Mouse (Mus musculus) left cerebral cortex, postnatal 10 days (tissue): ENCODE results near the gene Masp1. TPM values are rescaled to one million over a fixed set of nuclear protein-coding genes. Genes with fewer than 3 reads are reported as not detected.

Source experiments
- DNase-seq, 2 experiments: peaks; one replicate each; pipeline ENCODE4 v3.0.0; 2021 to 2022; ENCODE audit warnings: low spot score in 2 of 2, mixed read lengths in 1 of 2; ENCODE audit errors: extremely low spot score in 1 of 2
- intact Hi-C: fragments of 180-260 bp; cut with DNase I; formaldehyde crosslinking; loops from one replicate; pipeline ENCODE4 v1.15.1; 2025
- total RNA-seq, 2 experiments: library from RNA; stranded (reverse); gene quantifications; 2 replicates each; pipeline ENCODE4 v1.2.3; 2021

Masp1 gene
- total RNA-seq, 2 experiments from 2014 or later, result 19.8 to 20.9 TPM

DNA sequence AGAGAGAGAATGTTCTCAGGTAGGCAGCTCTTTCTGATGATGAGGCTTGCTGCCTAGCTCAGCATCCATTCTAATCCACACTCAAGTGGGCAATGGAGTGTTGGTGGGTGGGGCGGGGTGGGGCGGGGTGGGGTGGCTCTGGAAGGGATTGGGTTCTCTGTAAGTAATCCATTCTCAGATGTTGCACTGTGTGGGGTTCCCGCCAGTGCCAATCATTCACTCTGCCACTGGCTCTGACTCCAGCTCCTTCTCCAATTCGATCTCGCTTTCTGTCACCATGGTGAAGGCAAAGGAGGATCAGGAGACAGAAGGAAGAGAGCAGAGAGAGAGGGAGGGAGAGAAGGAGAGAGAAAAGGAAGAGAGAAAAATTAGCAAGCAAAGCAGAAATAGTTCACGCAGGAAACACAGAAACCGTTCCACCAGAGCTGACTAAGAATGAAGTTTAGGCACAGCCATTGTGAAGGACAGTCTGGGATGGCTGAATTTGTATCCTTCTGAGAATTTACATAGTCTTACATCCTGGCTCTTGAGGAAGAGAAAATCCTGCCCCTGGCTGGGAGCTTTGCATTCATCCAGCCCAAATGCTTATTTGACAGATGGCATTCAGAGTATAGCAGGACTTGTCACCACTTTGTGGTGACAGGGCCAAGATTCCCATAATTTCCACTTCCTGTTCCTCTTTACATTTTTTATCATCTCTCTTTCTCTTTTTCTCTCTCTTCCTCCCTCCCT lies 40.6 kb downstream of the Masp1 start:
- intact Hi-C loops, result no loop called here
- no peak for DNase-seq

- DNase-seq, result no peak
- intact Hi-C loops, result no loop called here
Observed at GRCm38 (mm10) chr16:23476598-23476997, 44.0 kb downstream of the Masp1 start.

- DNase-seq, result no peak
- intact Hi-C loops, result no loop called here
Observed at GRCm38 (mm10) chr16:23475651-23476050, 45.0 kb downstream of the Masp1 start.

DNA sequence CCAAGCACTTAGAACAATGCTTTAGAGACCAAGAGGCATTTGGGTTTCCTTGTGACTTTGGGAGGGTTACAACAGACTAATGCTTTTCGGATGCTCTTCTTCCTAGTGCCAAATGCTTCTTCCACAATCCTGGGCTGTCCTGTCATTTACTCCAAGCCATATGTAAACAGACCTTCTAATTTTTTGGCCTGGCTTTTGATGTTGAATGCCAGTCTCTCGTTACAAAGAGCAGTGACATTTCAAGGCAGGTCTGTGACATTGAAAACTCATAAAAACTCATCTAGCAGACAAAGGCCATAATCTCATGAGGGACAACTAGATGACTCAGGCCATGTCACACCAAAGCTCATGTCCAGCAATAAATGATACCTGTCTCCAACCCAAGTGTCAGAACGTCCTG lies 48.6 kb downstream of the Masp1 start:
- intact Hi-C loops, result no loop called here
- DNase-seq, result no peak

DNA sequence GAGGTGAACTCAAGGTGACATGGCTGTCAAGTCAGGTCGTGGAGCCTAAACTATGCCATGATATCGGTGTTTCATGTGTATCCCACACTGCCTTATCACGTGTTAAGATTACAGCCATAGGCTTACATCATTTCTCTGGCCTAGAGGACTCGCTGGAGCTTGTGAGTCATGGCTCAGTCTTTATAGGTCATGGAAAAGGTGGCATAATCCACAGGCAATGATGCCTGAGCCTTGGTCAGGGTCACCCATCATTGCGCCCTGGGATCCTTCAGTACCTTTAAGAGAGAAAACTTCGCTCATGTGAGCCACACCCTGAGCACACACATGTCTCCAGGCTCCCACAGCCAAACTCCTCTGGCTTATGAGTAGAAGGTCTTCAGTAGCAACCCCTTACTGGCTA lies 49.1 kb downstream of the Masp1 start:
- DNase-seq, result no peak
- intact Hi-C loops, result no loop called here

DNA sequence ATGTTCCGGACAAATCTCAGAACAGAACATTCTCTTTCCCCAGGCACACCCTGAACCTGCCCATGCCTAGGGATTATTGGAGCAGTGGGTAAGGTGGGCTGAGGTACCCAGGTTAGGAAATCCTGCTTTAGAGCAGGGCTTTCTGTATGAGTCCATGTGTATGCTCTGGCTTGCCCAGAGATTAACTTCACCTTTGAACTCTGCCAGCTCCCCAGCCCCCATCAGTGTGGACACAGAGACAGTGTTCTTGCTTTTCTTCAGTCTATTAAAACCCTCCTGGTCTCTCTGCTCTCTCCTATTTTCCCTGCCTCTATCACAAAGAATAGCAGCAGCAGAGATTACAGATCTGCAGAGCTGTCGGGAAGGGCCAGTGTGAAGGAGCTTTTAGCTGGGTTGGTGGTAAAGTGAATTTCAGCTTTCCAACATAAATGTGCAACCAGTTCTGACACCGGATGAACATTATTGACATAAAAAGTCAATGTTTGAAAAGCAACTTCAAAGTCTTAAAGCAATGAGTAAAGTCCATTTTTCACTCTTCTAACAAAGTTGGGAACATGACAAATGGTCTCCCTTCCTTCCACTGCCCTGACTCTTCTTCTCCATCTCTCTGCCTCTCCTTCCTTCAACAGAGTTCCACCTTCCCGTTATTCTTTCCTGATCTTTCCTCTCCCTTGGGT lies 56.8 kb downstream of the Masp1 start:
- DNase-seq, result no peak
- intact Hi-C loops, result no loop called here

DNA sequence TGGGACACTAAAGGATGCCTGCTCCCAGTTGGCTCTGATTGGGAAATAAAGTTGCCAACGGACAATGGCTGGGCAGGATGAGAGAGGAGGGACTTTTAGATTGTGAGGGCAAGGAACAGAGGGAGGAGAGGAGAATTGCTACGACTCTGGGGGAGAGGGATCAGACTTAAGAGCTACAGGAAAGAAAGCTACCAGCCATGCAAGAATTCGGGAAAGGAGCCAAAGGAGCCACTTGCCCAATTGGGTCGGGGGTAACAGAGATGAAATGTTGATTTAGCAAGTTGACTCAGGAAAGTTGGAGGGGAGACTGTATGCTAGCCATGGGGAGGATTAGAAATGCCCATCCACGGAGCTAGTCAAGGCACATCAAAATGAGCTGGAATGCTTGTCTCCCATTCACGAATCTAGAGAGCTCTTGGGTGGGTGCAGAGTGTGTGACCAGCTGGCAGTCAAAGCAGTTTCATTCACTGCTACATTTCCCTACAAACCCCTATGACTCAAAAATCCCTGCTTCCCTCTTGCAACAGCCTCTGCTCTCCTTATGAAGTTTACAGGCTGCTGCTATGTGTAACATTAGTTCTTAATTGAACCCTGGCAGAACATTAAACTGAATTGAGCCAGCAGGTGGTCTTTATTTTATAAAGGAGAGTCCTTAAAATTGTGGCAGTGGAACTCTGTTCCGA lies 61.6 kb downstream of the Masp1 start:
- no peak for DNase-seq

GRCm38 (mm10) chr16:23457338-23457737 lies 63.3 kb downstream of the Masp1 start:
- DNase-seq, result no peak
- intact Hi-C loops, result no loop called here

More for the DNA sequence above, 61.6 kb downstream of the Masp1 start:
- intact Hi-C loops, result no loop called here

- intact Hi-C loops, result no loop called here
- no peak for DNase-seq
Observed at GRCm38 (mm10) chr16:23456534-23456933, 64.1 kb downstream of the Masp1 start.

GRCm38 (mm10) chr16:23454376-23454775 lies 66.2 kb downstream of the Masp1 start:
- no peak for DNase-seq
- intact Hi-C loops, result no loop called here

- DNase-seq, result peak; percentile 53 to 58
- intact Hi-C loops, result loop anchor here (1.0 to 2.0 kb wide), 3 partner anchors 96 to 501 kb away; no protein-coding TSS in a partner anchor
Observed at GRCm38 (mm10) chr16:23452476-23452875, 68.1 kb downstream of the Masp1 start.

DNA sequence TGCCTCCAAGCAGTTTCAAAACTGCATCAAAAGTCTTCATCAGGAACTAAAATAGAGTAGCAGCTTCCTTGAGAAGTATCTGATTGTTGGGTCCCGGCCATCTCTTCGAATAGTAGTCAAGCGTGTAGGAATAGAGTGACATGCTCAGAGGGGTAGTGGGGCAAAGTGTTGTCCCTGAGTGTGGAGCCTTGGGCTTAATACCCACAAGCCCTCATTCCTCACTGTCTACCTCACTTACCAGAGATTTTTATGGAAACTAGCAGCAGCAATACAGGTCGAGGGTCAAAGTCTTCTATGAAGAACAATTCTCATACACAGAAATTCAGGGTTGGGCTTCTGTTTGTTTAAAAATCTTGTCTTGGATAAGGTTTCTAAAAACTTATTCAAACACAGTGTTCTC lies 69.8 kb downstream of the Masp1 start:
- no peak for DNase-seq
- intact Hi-C loops, result no loop called here

GRCm38 (mm10) chr16:23449946-23450345 lies 70.7 kb downstream of the Masp1 start:
- intact Hi-C loops, result no loop called here

DNA sequence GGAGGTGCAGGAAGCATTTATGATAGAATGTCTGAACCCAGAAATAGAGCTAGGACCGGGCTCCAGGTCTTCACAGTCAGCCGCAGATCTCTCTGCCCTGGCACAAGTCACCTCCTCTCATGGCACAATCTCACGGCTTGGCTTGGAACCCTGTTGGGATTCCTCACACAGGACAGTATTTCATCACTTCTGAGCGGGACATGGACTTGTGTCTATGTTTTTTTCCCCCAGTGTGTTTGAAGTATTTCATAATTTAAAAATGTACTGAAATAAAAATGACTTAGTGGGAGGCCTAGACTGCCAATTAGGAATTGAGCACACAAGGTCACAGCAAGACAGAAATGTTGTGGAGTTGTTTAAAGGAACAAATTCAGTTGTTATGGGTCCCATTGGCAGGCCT lies 76.4 kb downstream of the Masp1 start:
- no peak for DNase-seq
- intact Hi-C loops, result no loop called here

More at GRCm38 (mm10) chr16:23449946-23450345, 70.7 kb downstream of the Masp1 start:
- DNase-seq, result no peak

GRCm38 (mm10) chr16:23437404-23438166 lies 83.0 kb downstream of the Masp1 start:
- intact Hi-C loops, result no loop called here
- no peak for DNase-seq

DNA sequence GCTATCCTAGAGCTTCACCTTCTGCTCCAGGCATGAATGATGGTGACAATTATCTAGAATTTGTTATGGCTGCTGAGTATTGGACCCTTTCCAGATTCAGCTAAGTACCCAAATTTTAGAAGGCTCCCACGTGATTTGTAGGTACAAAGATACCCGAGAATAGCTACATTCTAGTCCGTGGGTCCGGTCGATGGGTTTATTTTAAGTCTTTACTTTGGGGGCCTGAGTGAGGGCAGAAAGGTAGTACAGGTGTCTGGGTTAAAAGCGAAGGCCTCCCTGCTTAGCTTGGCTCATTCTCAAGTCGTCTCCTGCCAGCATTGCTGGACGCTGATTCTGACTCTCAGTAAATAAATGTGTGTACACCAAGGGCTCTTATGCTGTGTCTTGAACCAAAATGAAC lies 90.6 kb downstream of the Masp1 start:
- no peak for DNase-seq
- intact Hi-C loops, result no loop called here

GRCm38 (mm10) chr16:23428647-23429319 lies 91.8 kb downstream of the Masp1 start, which contains the start of gene Rtp1:
Gene Rtp1 (plus strand): TSS chr16:23429133.
- intact Hi-C loops, result no loop called here
- no peak for DNase-seq

GRCm38 (mm10) chr16:23427701-23428100 lies 92.9 kb downstream of the Masp1 start:
- DNase-seq, result no peak
- intact Hi-C loops, result no loop called here

DNA sequence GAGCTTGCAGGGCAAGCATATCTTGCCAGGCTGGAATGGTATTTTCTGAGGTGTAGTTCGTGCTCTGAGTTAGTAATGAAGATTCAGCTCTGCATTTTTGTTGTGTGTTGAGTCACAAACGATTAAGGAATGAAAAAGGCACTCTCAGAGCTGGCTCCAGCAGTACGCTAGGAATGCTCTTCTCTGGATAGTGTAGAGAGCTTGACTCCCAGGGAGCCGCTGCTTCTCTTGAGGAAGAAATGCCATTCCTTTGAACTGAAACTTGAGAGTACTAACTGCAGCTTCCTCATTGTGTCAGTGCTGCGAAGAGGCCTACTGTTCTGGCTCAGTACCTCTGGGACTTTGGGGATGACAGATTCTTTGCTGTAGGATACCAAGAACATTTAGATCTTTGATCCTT lies 96.8 kb downstream of the Masp1 start:
- no peak for DNase-seq

More for the DNA sequence above, 96.8 kb downstream of the Masp1 start:
- intact Hi-C loops, result no loop called here
